ENCODE assay signal across 14 mouse cellular contexts in the genomic region with DNA sequence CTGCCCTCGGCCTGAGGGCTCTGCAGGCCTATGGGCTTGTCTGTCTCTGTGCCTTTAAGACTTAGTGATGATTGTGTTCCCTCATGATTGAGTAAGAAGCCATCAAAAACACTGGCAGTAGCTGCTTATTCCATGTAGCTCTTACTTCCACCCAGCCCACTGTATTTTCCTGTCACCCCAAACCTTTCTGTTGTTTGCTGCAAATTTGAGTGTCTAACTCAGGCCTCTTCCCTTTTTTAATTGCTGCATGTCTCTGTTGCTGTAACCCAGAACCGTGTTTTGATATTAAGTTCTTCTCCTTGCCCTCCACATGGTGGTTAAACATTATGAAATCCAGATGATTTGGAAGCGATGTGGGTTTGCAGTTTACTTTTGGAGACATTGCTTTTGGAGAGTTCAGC.
DNase-seq lines count a peak whose midpoint lies in the region; ATAC-seq and TF ChIP-seq lines count a peak whose summit lies in the region.
"Had no signal": no experiment of that assay in that cellular context is flagged by ENCODE, and none has a peak within 500 bp of the region (broad histone marks: within the 10 kb centered on the region; RNA-seq: fewer than 3 reads in every experiment).

No protein-coding gene starts in this region.

- no peak for DNase-seq in heart, adult 2 months
- no peak for DNase-seq in heart, embryonic 10.5 days (ENCODE audit: low spot score)
- DNase-seq in thymus, postnatal 10 days (ENCODE audit: low spot score in 2 of 2), result no peak
- DNase-seq in left cerebral cortex, adult 18-20 months (ENCODE audit: low spot score in 2 of 2), result no peak
- no peak for DNase-seq in adrenal gland, postnatal 4 days (ENCODE audit: low spot score in 2 of 2)
- DNase-seq: cerebellum, adult 11 months; heart, postnatal 10 days; right cerebral cortex, postnatal 25 days; thymus, postnatal 14 days had no signal

- H3K27me3 ChIP-seq in heart, adult 2 months (ENCODE audit: control insufficient read depth, insufficient read depth, low read length), result no peaks in the 10 kb centered on the region
- H3K27me3 ChIP-seq in heart, embryonic 10.5 days (ENCODE audit: insufficient read depth, poor library complexity, severe bottlenecking), result no peaks in the 10 kb centered on the region
- H3K27me3 ChIP-seq: neural tube, embryonic 13.5 days had no signal

- ATAC-seq in granulocyte monocyte progenitor cell, adult 5-6 weeks (replicated peaks; ENCODE audit: poor library complexity, severe bottlenecking), result peak; percentile 82

- WGBS in heart, adult 2 months, result 78% methylated on average over 3 of the region's 3 CpGs
- WGBS in heart, embryonic 10.5 days, result 86% methylated on average over 3 of the region's 3 CpGs
- 35% methylated on average over 3 of the region's 3 CpGs for WGBS in bone marrow, adult 2 months
- 42% methylated on average over 3 of the region's 3 CpGs for WGBS in macrophage (ENCODE audit: missing documents)

- no peak for TF ChIP-seq EP300 in heart, adult 2 months (IDR thresholded peaks at IDR 0.05; ENCODE audit: insufficient read depth, low read depth, low read length)

- no peak overlapping the region for H3K4me3 ChIP-seq in heart, adult 2 months
- no peak overlapping the region for H3K4me3 ChIP-seq in heart, embryonic 10.5 days
- H3K4me3 ChIP-seq in bone marrow, adult 2 months (replicated peaks; ENCODE audit: control insufficient read depth, low read depth, low read length), result no peak overlapping the region
- H3K4me3 ChIP-seq in macrophage (ENCODE audit: inconsistent target), result no peak overlapping the region
- H3K4me3 ChIP-seq: erythroblast, embryonic 14.5 days; neural tube, embryonic 13.5 days had no signal

- H3K4me1 ChIP-seq in heart, adult 2 months (ENCODE audit: control insufficient read depth, insufficient read depth, low read length), result peaks cover 3% of the 10 kb centered on the region
- no peaks in the 10 kb centered on the region for H3K4me1 ChIP-seq in heart, embryonic 10.5 days
- H3K4me1 ChIP-seq in bone marrow, adult 2 months (ENCODE audit: control insufficient read depth, insufficient read depth, low read length), result no peaks in the 10 kb centered on the region; the same call in 1 of the 2 replicates
- H3K4me1 ChIP-seq: neural tube, embryonic 13.5 days had no signal

- no peak for TF ChIP-seq POLR2A in heart, adult 2 months (IDR thresholded peaks at IDR 0.05; ENCODE audit: insufficient read depth, low read depth, low read length)
- no peak for TF ChIP-seq POLR2A in bone marrow, adult 2 months (IDR thresholded peaks at IDR 0.05; ENCODE audit: borderline replicate concordance, control insufficient read depth, low read depth, low read length)

- no peak for TF ChIP-seq CTCF in heart, adult 2 months (IDR thresholded peaks at IDR 0.05)
- no peak for TF ChIP-seq CTCF in bone marrow, adult 2 months (IDR thresholded peaks at IDR 0.05; ENCODE audit: control insufficient read depth, insufficient read depth, low read length)

- H3K36me3 ChIP-seq in heart, adult 2 months (ENCODE audit: control insufficient read depth, insufficient read depth, low read length), result peaks cover 6% of the 10 kb centered on the region
- peaks cover 68% of the 10 kb centered on the region for H3K36me3 ChIP-seq in heart, embryonic 10.5 days
- no peaks in the 10 kb centered on the region for H3K36me3 ChIP-seq in macrophage (ENCODE audit: inconsistent target)

- H3K79me2 ChIP-seq in heart, adult 2 months (replicated peaks; ENCODE audit: control insufficient read depth, insufficient read depth, low read length), result no peaks in the 10 kb centered on the region
- no peaks in the 10 kb centered on the region for H3K79me2 ChIP-seq in macrophage (ENCODE audit: inconsistent target)

- no peaks in the 10 kb centered on the region for H3K9me3 ChIP-seq in heart, embryonic 10.5 days
- H3K9me3 ChIP-seq: neural tube, embryonic 13.5 days had no signal

- H3K9ac ChIP-seq in heart, adult 2 months (ENCODE audit: low read depth, low read length), result no peak overlapping the region
- H3K9ac ChIP-seq: neural tube, embryonic 13.5 days had no signal

- H3K27ac ChIP-seq in heart, adult 2 months, result peak overlapping the region; percentile 47
- H3K27ac ChIP-seq in heart, embryonic 10.5 days, result no peak overlapping the region
- peak overlapping the region; percentile 36; the same call in 1 of the 2 replicates for H3K27ac ChIP-seq in bone marrow, adult 2 months (ENCODE audit: control insufficient read depth, insufficient read depth, low read depth, low read length, poor library complexity)
- peak overlapping the region; percentile 19 for H3K27ac ChIP-seq in macrophage
- H3K27ac ChIP-seq: neural tube, embryonic 13.5 days had no signal

- intact Hi-C loops in heart, adult 2 months (cut with DNase I), result no loop called here
